Mouse (Mus musculus) kidney, postnatal 0 days (tissue): ENCODE measurements around the gene Akr1c13. TPM values are rescaled to one million over a fixed set of nuclear protein-coding genes. Genes with fewer than 3 reads are reported as not detected.
"Not testable (repeated sequence)": the region's sequence is repeated elsewhere in the genome, so short reads cannot be mapped to it uniquely, and the experiment has no call there.

Source experiments
- ATAC-seq: fragments of 200-750 bp; cut with Nextera tagmentation; replicated peaks from 2 replicates; pipeline ENCODE4 v1.8.0; 2017; ENCODE audit warnings: low read depth, moderate number of reproducible peaks, moderate TSS enrichment, moderate library complexity; ENCODE audit not compliant: low FRiP score
- DNase-seq: peaks from one replicate; pipeline ENCODE4 v3.0.0-alpha.2; 2016; ENCODE audit warnings: low spot score
- H3K27ac ChIP-seq: fragments of 300-500 bp; sonication (generic); 2 replicates; pipeline ENCODE4 v1.5.1; 2014; ENCODE audit warnings: mild to moderate bottlenecking
- H3K27me3 ChIP-seq: fragments of 300-500 bp; sonication (generic); 2 replicates; pipeline ENCODE4 v1.6.1; 2014; ENCODE audit warnings: low read length, mixed read lengths; ENCODE audit not compliant: insufficient read depth
- H3K36me3 ChIP-seq: fragments of 300-500 bp; sonication (generic); 2 replicates; pipeline ENCODE4 v1.6.1; 2014; ENCODE audit warnings: low read length, mixed read lengths; ENCODE audit not compliant: insufficient read depth
- H3K4me1 ChIP-seq: fragments of 300-500 bp; sonication (generic); replicated peaks from 2 replicates; pipeline ENCODE4 v1.6.1; 2014; ENCODE audit warnings: antibody characterized with exemption, low read length, mixed read lengths; ENCODE audit not compliant: insufficient read depth
- H3K4me2 ChIP-seq: fragments of 300-500 bp; sonication (generic); 2 replicates; pipeline ENCODE4 v1.6.1; 2014; ENCODE audit warnings: mild to moderate bottlenecking, low read length, moderate library complexity, mixed read lengths
- H3K4me3 ChIP-seq: fragments of 300-500 bp; sonication (generic); replicated peaks from 2 replicates; pipeline ENCODE4 v1.5.1; 2014; ENCODE audit warnings: low read depth, low read length
- H3K9ac ChIP-seq: fragments of 300-500 bp; sonication (generic); 2 replicates; pipeline ENCODE4 v1.6.1; 2014; ENCODE audit warnings: low read depth, low read length
- H3K9me3 ChIP-seq: fragments of 300-500 bp; sonication (generic); replicated peaks from 2 replicates; pipeline ENCODE4 v1.6.1; 2016; ENCODE audit warnings: low read length, inconsistent platforms, mixed read lengths
- CTCF ChIP-seq: IDR thresholded peaks from 2 replicates; pipeline ENCODE4 v1.5.1; 2016; ENCODE audit warnings: antibody characterized with exemption, low read depth, mild to moderate bottlenecking, moderate library complexity
- WGBS: fragments of 180-500 bp; shearing (Covaris S2); extraction: QIAGEN DNeasy Blood & Tissue Kit; methylation state at CpG from one replicate; pipeline ENCODE4 v1.1.7; 2014; 5-methylcytosine and 5-hydroxymethylcytosine counted together
- polyA plus RNA-seq: library from polyadenylated mRNA; unstranded; fragments of >200 nt; fragmentation: Nextera tagmentation; extraction: Ambion mirVana; gene quantifications from 2 replicates; pipeline ENCODE4 v1.2.1, GENCODE M21; 2015

Gene Akr1c13
- polyA plus RNA-seq, 1 experiment from 2014 or later, result 11.6 TPM

- no peaks in the 10 kb centered on the region for H3K9me3 ChIP-seq
- no peak overlapping the region for H3K4me3 ChIP-seq
- no peaks in the 10 kb centered on the region for H3K27me3 ChIP-seq
- H3K4me1 ChIP-seq, result no peaks in the 10 kb centered on the region
- no peak for TF ChIP-seq CTCF
- DNase-seq, result peak; percentile 53
- no peak for ATAC-seq
- H3K4me2 ChIP-seq, result no peak overlapping the region
- H3K9ac ChIP-seq, result no peak overlapping the region
- H3K36me3 ChIP-seq, result no peaks in the 10 kb centered on the region
- 13% methylated on average over 2 of the region's 2 CpGs for WGBS
- H3K27ac ChIP-seq, result no peak overlapping the region
Measured at GRCm38 (mm10) chr13:4172978-4173377, 18.0 kb upstream of the Akr1c13 start.

- 89% methylated on average over 4 of the region's 4 CpGs for WGBS
- H3K36me3 ChIP-seq, ATAC-seq: not testable (repeated sequence)
Measured at GRCm38 (mm10) chr13:4181321-4181720, 9.6 kb upstream of the Akr1c13 start.

GRCm38 (mm10) chr13:4183116-4183515 lies 7.8 kb upstream of the Akr1c13 start:
- 75% methylated on average over 9 of the region's 9 CpGs for WGBS
- no peak for DNase-seq

More at GRCm38 (mm10) chr13:4181321-4181720, 9.6 kb upstream of the Akr1c13 start:
- not testable (repeated sequence) for H3K4me3 ChIP-seq, H3K27me3 ChIP-seq, H3K9me3 ChIP-seq, H3K4me2 ChIP-seq, H3K9ac ChIP-seq, DNase-seq, H3K27ac ChIP-seq, H3K4me1 ChIP-seq

GRCm38 (mm10) chr13:4186641-4187411 lies 4.1 kb upstream of the Akr1c13 start:
- not testable (repeated sequence) for DNase-seq, H3K4me3 ChIP-seq, H3K4me2 ChIP-seq, H3K27me3 ChIP-seq, H3K27ac ChIP-seq, H3K9me3 ChIP-seq, ATAC-seq, H3K4me1 ChIP-seq, H3K9ac ChIP-seq, H3K36me3 ChIP-seq
- WGBS, result 76% methylated on average over 7 of the region's 7 CpGs
- TF ChIP-seq CTCF, result peak; percentile 53

More at GRCm38 (mm10) chr13:4183116-4183515, 7.8 kb upstream of the Akr1c13 start:
- Histone ChIP-seq H3K27me3 (no peaks in the 10 kb centered on the region), H3K36me3 (no peaks in the 10 kb centered on the region), H3K4me3 (no peak overlapping the region), H3K9ac (no peak overlapping the region), H3K27ac (no peak overlapping the region), H3K4me1 (no peaks in the 10 kb centered on the region), H3K9me3 (no peaks in the 10 kb centered on the region), H3K4me2 (no peak overlapping the region)
- TF ChIP-seq CTCF, result no peak
- ATAC-seq, result no peak

DNA sequence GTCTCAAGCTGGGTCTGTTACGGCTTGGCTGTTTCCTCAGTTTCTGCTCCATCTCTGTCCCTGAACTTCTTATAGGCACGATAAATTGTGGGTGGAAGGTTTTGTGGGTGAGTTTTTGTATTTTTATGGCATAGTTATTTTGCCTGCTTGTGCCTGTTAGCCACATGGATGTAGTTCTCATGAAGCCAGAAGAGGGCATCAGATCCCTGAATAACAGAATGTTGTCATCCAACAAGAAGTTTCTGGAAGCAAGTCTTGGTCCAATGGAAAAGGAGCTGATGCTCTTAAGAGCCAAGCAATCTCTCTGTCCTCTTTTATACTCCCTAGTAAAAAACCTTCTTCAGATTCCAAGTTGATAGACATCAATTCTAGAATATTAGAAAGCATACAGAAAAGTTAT lies 2.8 kb upstream of the Akr1c13 start:
- Histone ChIP-seq H3K4me2 (no peak overlapping the region), H3K27me3 (no peaks in the 10 kb centered on the region), H3K27ac (no peak overlapping the region), H3K4me3 (no peak overlapping the region), H3K4me1 (no peaks in the 10 kb centered on the region), H3K9me3 (no peaks in the 10 kb centered on the region), H3K9ac (no peak overlapping the region), H3K36me3 (no peaks in the 10 kb centered on the region)
- ATAC-seq (no peak), DNase-seq (peak; percentile 71)
- 58% methylated on average over 2 of the region's 2 CpGs for WGBS
- peak; percentile 77 for TF ChIP-seq CTCF

- DNase-seq (no peak), ATAC-seq (no peak)
- 86% methylated on average over 3 of the region's 3 CpGs for WGBS
- no peaks in the 10 kb centered on the region for H3K4me1 ChIP-seq
- H3K36me3 ChIP-seq, result no peaks in the 10 kb centered on the region
- no peaks in the 10 kb centered on the region for H3K27me3 ChIP-seq
- no peaks in the 10 kb centered on the region for H3K9me3 ChIP-seq
- H3K4me3 ChIP-seq, result no peak overlapping the region
- H3K27ac ChIP-seq, result no peak overlapping the region
- no peak overlapping the region for H3K4me2 ChIP-seq
- H3K9ac ChIP-seq, result no peak overlapping the region
- TF ChIP-seq CTCF, result no peak
Measured at GRCm38 (mm10) chr13:4192511-4192910, 1.6 kb downstream of the Akr1c13 start.
